Mouse (Mus musculus) liver, embryonic 11.5 days (tissue): ENCODE data around the gene Defb15. TPM values are rescaled to one million over a fixed set of nuclear protein-coding genes. Genes with fewer than 3 reads are reported as not detected.

Experiments used
- polyA plus RNA-seq: library from polyadenylated mRNA; unstranded; fragments of >200 nt; fragmentation: Nextera tagmentation; extraction: Ambion mirVana; gene quantifications from 2 replicates; pipeline ENCODE4 v1.2.1, GENCODE M21; 2014

Gene Defb15
- polyA plus RNA-seq, 1 experiment from 2014 or later = not detected

Other genes with a start within 250 kb of the Defb15 start
- not detected in 2 replicates for gene AY761184, start 229.1 kb downstream of the Defb15 start, polyA plus RNA-seq
- gene Defa24, start 198.2 kb downstream of the Defb15 start, polyA plus RNA-seq = not detected in 2 replicates
- gene Defb50, start 109.2 kb downstream of the Defb15 start, polyA plus RNA-seq = not detected in 2 replicates
- gene Defb2, start 92.8 kb downstream of the Defb15 start, polyA plus RNA-seq = not detected in 2 replicates
- gene Defb10, start 73.8 kb downstream of the Defb15 start, polyA plus RNA-seq = not detected in 2 replicates
- gene Defb9, start 47.3 kb downstream of the Defb15 start, polyA plus RNA-seq = not detected in 2 replicates
- gene Defb11, start 26.3 kb downstream of the Defb15 start, polyA plus RNA-seq = not detected in 2 replicates
- not detected in 2 replicates for gene Defb35, start 5.6 kb upstream of the Defb15 start, polyA plus RNA-seq
- gene Defb13, start 14.1 kb upstream of the Defb15 start, polyA plus RNA-seq = not detected in 2 replicates
- not detected in 2 replicates for gene Fam90a1a, start 26.0 kb upstream of the Defb15 start, polyA plus RNA-seq
- gene Ccdc70, start 37.1 kb upstream of the Defb15 start, polyA plus RNA-seq = not detected in 2 replicates
- gene Atp7b, start 127.6 kb upstream of the Defb15 start, polyA plus RNA-seq = 24.6 and 25.1 TPM in 2 replicates
- gene Alg11, start 128.0 kb upstream of the Defb15 start, polyA plus RNA-seq = 22.0 and 29.8 TPM in 2 replicates
- gene Nek5, start 192.3 kb upstream of the Defb15 start, polyA plus RNA-seq = not detected in 2 replicates
- gene Nek3, start 233.7 kb upstream of the Defb15 start, polyA plus RNA-seq = 3.4 and 3.9 TPM in 2 replicates